Mouse (Mus musculus) heart, adult 2 months (tissue): ENCODE measurements at regions not wholly inside any gene's neighbourhood (a gene's known extent, or its start where the extent isn't known, plus 50 kb on each side); places are given as distances from the start of the nearest gene placed in this dataset.

Source experiments
- CTCF ChIP-seq: fragments of 200-600 bp; IDR thresholded peaks from 2 replicates; pipeline ENCODE4 v1.8.1; 2022; ENCODE audit warnings: antibody characterized with exemption, mild to moderate bottlenecking, moderate library complexity
- EP300 ChIP-seq: fragments of 200-500 bp; IDR thresholded peaks from 2 replicates; pipeline ENCODE4 v1.6.1; 2011; ENCODE audit warnings: low read depth, low read length, control low read depth; ENCODE audit not compliant: insufficient read depth

- TF ChIP-seq CTCF (peak; percentile 84), EP300 (no peak)
These were observed 94.9 kb upstream of the Tmc3 start for GRCm38 (mm10) chr7:83489790-83490189.
